Mouse (Mus musculus): ENCODE data around the gene Mlycd. TPM values are rescaled to one million over a fixed set of nuclear protein-coding genes. Genes with fewer than 3 reads are reported as not detected.

The Mlycd gene
- polyA plus RNA-seq, 1 experiment = 17.8 TPM

- no peaks in the 10 kb centered on the region for H3K4me1 ChIP-seq (ENCODE audit: control insufficient read depth, insufficient read depth, insufficient read length)
- peak in 1 of 2 experiments; percentile 49 for DNase-seq (ENCODE audit: low read depth in 1 of 2, low spot score in 2 of 2)
- no peaks in the 10 kb centered on the region for H3K27me3 ChIP-seq (ENCODE audit: control insufficient read depth, insufficient read depth, low read length)
- no peak overlapping the region for H3K27ac ChIP-seq (ENCODE audit: insufficient read depth, low read length)
- 24% methylated on average over 10 of the region's 10 CpGs for WGBS
- no peaks in the 10 kb centered on the region for H3K36me3 ChIP-seq (ENCODE audit: control insufficient read depth, insufficient read depth, low read length)
- peak; percentile 22; the same call in 1 of the 2 replicates for TF ChIP-seq CTCF (IDR thresholded peaks at IDR 0.05; ENCODE audit: extremely low read depth, insufficient read depth, insufficient read length, insufficient replicate concordance)
- TF ChIP-seq POLR2A (IDR thresholded peaks at IDR 0.05; ENCODE audit: low read depth, low read length) = no peak
- H3K4me3 ChIP-seq (ENCODE audit: extremely low read depth, insufficient read depth, insufficient read length) = no peak overlapping the region
These were observed 10.2 kb upstream of the Mlycd start for GRCm38 (mm10) chr8:119384478-119384877.

- no peak overlapping the region for H3K27ac ChIP-seq (ENCODE audit: insufficient read depth, low read length)
- DNase-seq (ENCODE audit: low read depth in 1 of 2, low spot score in 2 of 2) = no peak
- H3K4me1 ChIP-seq (ENCODE audit: control insufficient read depth, insufficient read depth, insufficient read length) = no peaks in the 10 kb centered on the region
- WGBS = 74% methylated on average over 6 of the region's 6 CpGs
- TF ChIP-seq CTCF (IDR thresholded peaks at IDR 0.05; ENCODE audit: extremely low read depth, insufficient read depth, insufficient read length, insufficient replicate concordance) (no peak), POLR2A (IDR thresholded peaks at IDR 0.05; ENCODE audit: low read depth, low read length) (no peak)
- no peaks in the 10 kb centered on the region for H3K36me3 ChIP-seq (ENCODE audit: control insufficient read depth, insufficient read depth, low read length)
- no peaks in the 10 kb centered on the region for H3K27me3 ChIP-seq (ENCODE audit: control insufficient read depth, insufficient read depth, low read length)
- no peak overlapping the region for H3K4me3 ChIP-seq (ENCODE audit: extremely low read depth, insufficient read depth, insufficient read length)
These were observed 8.8 kb upstream of the Mlycd start for GRCm38 (mm10) chr8:119385854-119386253.

- DNase-seq (ENCODE audit: low read depth in 1 of 2, low spot score in 2 of 2) = no peak
- no peak overlapping the region for H3K27ac ChIP-seq (ENCODE audit: insufficient read depth, low read length)
- 87% methylated on average over 6 of the region's 6 CpGs for WGBS
- H3K36me3 ChIP-seq (ENCODE audit: control insufficient read depth, insufficient read depth, low read length) = no peaks in the 10 kb centered on the region
- H3K27me3 ChIP-seq (ENCODE audit: control insufficient read depth, insufficient read depth, low read length) = no peaks in the 10 kb centered on the region
- H3K4me1 ChIP-seq (ENCODE audit: control insufficient read depth, insufficient read depth, insufficient read length) = no peaks in the 10 kb centered on the region
- H3K4me3 ChIP-seq (ENCODE audit: extremely low read depth, insufficient read depth, insufficient read length) = no peak overlapping the region
- TF ChIP-seq CTCF (IDR thresholded peaks at IDR 0.05; ENCODE audit: extremely low read depth, insufficient read depth, insufficient read length, insufficient replicate concordance) = no peak
- no peak for TF ChIP-seq POLR2A (IDR thresholded peaks at IDR 0.05; ENCODE audit: low read depth, low read length)
These were observed 7.7 kb upstream of the Mlycd start for GRCm38 (mm10) chr8:119386988-119387387.

GRCm38 (mm10) chr8:119394097-119394496 lies 581 bp upstream of the Mlycd start:
- 83% methylated on average over 9 of the region's 9 CpGs for WGBS
- no peaks in the 10 kb centered on the region for H3K36me3 ChIP-seq (ENCODE audit: control insufficient read depth, insufficient read depth, low read length)
- peak overlapping the region; percentile 65; the same call in 1 of the 2 replicates for H3K27ac ChIP-seq (ENCODE audit: insufficient read depth, low read length)
- DNase-seq (ENCODE audit: low read depth in 1 of 2, low spot score in 2 of 2) = no peak
- TF ChIP-seq POLR2A (IDR thresholded peaks at IDR 0.05; ENCODE audit: low read depth, low read length) (no peak), CTCF (IDR thresholded peaks at IDR 0.05; ENCODE audit: extremely low read depth, insufficient read depth, insufficient read length, insufficient replicate concordance) (no peak)
- peak overlapping the region; percentile 70; the same call in 1 of the 2 replicates for H3K4me3 ChIP-seq (ENCODE audit: extremely low read depth, insufficient read depth, insufficient read length)
- no peaks in the 10 kb centered on the region for H3K27me3 ChIP-seq (ENCODE audit: control insufficient read depth, insufficient read depth, low read length)
- peaks cover 5% of the 10 kb centered on the region; the same call in 1 of the 2 replicates for H3K4me1 ChIP-seq (ENCODE audit: control insufficient read depth, insufficient read depth, insufficient read length)

GRCm38 (mm10) chr8:119395072-119395950 lies 633 bp downstream of the Mlycd start:
- peak overlapping the region; percentile 65 for H3K27ac ChIP-seq (ENCODE audit: insufficient read depth, low read length)
- no peaks in the 10 kb centered on the region for H3K36me3 ChIP-seq (ENCODE audit: control insufficient read depth, insufficient read depth, low read length)
- 9% methylated on average over 83 of the region's 83 CpGs for WGBS
- TF ChIP-seq CTCF (IDR thresholded peaks at IDR 0.05; ENCODE audit: extremely low read depth, insufficient read depth, insufficient read length, insufficient replicate concordance) (no peak), POLR2A (IDR thresholded peaks at IDR 0.05; ENCODE audit: low read depth, low read length) (no peak)
- H3K4me1 ChIP-seq (ENCODE audit: control insufficient read depth, insufficient read depth, insufficient read length) = peaks cover 5% of the 10 kb centered on the region; the same call in 1 of the 2 replicates
- DNase-seq (ENCODE audit: low read depth in 1 of 2, low spot score in 2 of 2) = no peak
- H3K27me3 ChIP-seq (ENCODE audit: control insufficient read depth, insufficient read depth, low read length) = no peaks in the 10 kb centered on the region
- H3K4me3 ChIP-seq (ENCODE audit: extremely low read depth, insufficient read depth, insufficient read length) = peak overlapping the region; percentile 70

- H3K4me1 ChIP-seq (ENCODE audit: control insufficient read depth, insufficient read depth, insufficient read length) = peaks cover 5% of the 10 kb centered on the region; the same call in 1 of the 2 replicates
- H3K27ac ChIP-seq (ENCODE audit: insufficient read depth, low read length) = no peak overlapping the region
- no peaks in the 10 kb centered on the region for H3K27me3 ChIP-seq (ENCODE audit: control insufficient read depth, insufficient read depth, low read length)
- H3K36me3 ChIP-seq (ENCODE audit: control insufficient read depth, insufficient read depth, low read length) = peaks cover 3% of the 10 kb centered on the region; the same call in 1 of the 2 replicates
- no peak overlapping the region for H3K4me3 ChIP-seq (ENCODE audit: extremely low read depth, insufficient read depth, insufficient read length)
- DNase-seq (ENCODE audit: low read depth in 1 of 2, low spot score in 2 of 2) = no peak
- TF ChIP-seq POLR2A (IDR thresholded peaks at IDR 0.05; ENCODE audit: low read depth, low read length) = no peak
- TF ChIP-seq CTCF (IDR thresholded peaks at IDR 0.05; ENCODE audit: extremely low read depth, insufficient read depth, insufficient read length, insufficient replicate concordance) = no peak
- WGBS = 79% methylated on average over 9 of the region's 9 CpGs
These were observed 3.9 kb downstream of the Mlycd start for GRCm38 (mm10) chr8:119398558-119398957.

- Histone ChIP-seq H3K36me3 (ENCODE audit: control insufficient read depth, insufficient read depth, low read length) (peaks cover 7% of the 10 kb centered on the region), H3K4me1 (ENCODE audit: control insufficient read depth, insufficient read depth, insufficient read length) (peaks cover 5% of the 10 kb centered on the region; the same call in 1 of the 2 replicates), H3K27me3 (ENCODE audit: control insufficient read depth, insufficient read depth, low read length) (no peaks in the 10 kb centered on the region), H3K4me3 (ENCODE audit: extremely low read depth, insufficient read depth, insufficient read length) (no peak overlapping the region), H3K27ac (ENCODE audit: insufficient read depth, low read length) (no peak overlapping the region)
- no peak for DNase-seq (ENCODE audit: low read depth in 1 of 2, low spot score in 2 of 2)
- WGBS = 90% methylated on average over 6 of the region's 6 CpGs
- TF ChIP-seq POLR2A (IDR thresholded peaks at IDR 0.05; ENCODE audit: low read depth, low read length) (no peak), CTCF (IDR thresholded peaks at IDR 0.05; ENCODE audit: extremely low read depth, insufficient read depth, insufficient read length, insufficient replicate concordance) (no peak)
These were observed 4.6 kb downstream of the Mlycd start for GRCm38 (mm10) chr8:119399255-119399654.

Measured in spleen, adult 2 months (tissue).